ENCODE assay signal across 23 mouse cellular contexts in the genomic region with DNA sequence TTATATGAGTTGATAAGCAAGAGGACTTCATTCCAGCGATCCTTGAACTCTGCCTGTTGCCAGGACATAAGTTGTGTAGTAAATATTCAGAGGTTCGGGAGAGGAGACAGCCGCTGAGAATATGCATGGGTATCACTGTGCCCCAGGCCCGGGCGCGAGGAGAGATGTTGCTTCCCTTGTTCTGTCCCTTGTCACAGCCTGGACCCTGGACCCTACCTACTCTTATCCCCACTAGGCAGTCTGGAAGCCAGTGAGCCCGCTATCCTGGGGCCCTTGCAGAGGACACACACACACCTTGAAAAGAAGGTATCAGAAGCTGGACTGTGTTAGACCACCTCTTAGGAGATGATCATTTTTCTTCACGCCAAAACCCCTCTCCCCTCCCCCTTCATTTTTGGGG.
"Had no signal": no experiment of that assay in that cellular context is flagged by ENCODE, and none has a peak within 500 bp of the region (broad histone marks: within the 10 kb centered on the region; RNA-seq: fewer than 3 reads in every experiment).

No protein-coding gene starts in this region.

- H3K9ac ChIP-seq: limb, embryonic 12.5 days; limb, embryonic 15.5 days; liver, embryonic 14.5 days; liver, postnatal 0 days; lung, embryonic 14.5 days; midbrain, embryonic 13.5 days; neural tube, embryonic 13.5 days had no signal

- H3K4me2 ChIP-seq: limb, embryonic 12.5 days; limb, embryonic 15.5 days; liver, embryonic 11.5 days; lung, embryonic 14.5 days; midbrain, embryonic 13.5 days; neural tube, embryonic 13.5 days had no signal

- H3K9me3 ChIP-seq: limb, embryonic 12.5 days; limb, embryonic 15.5 days; midbrain, embryonic 10.5 days; midbrain, embryonic 13.5 days; neural tube, embryonic 13.5 days had no signal

- H3K4me3 ChIP-seq: layer of hippocampus, adult 2 months; limb, embryonic 12.5 days; limb, embryonic 15.5 days; megakaryocyte, embryonic 14.5 days; midbrain, embryonic 10.5 days; midbrain, embryonic 13.5 days; myocyte; neural tube, embryonic 13.5 days had no signal

- ATAC-seq: liver, postnatal 0 days; lung, postnatal 0 days; midbrain, embryonic 13.5 days; midbrain, embryonic 16.5 days had no signal

- H3K36me3 ChIP-seq: limb, embryonic 12.5 days; limb, embryonic 15.5 days; midbrain, embryonic 10.5 days; midbrain, embryonic 13.5 days; neural tube, embryonic 13.5 days had no signal

- DNase-seq: kidney, adult 11 months; layer of hippocampus, adult 9-11 months; liver, postnatal 0 days; lung, postnatal 36 days; right cerebral cortex, postnatal 25 days; thymus, adult 2 months; thymus, postnatal 14 days; thymus, postnatal 4 days had no signal

- H3K27ac ChIP-seq: kidney, postnatal 0 days; layer of hippocampus, adult 2 months; limb, embryonic 12.5 days; limb, embryonic 15.5 days; liver, embryonic 14.5 days; midbrain, embryonic 10.5 days; midbrain, embryonic 13.5 days; neural tube, embryonic 13.5 days; stomach, postnatal 0 days had no signal
